Mouse (Mus musculus): ENCODE measurements around the gene Hs3st3a1. TPM values are rescaled to one million over a fixed set of nuclear protein-coding genes. Genes with fewer than 3 reads are reported as not detected.
A peak's percentile ranks its signal among the peaks of the same experiment; 100 is the strongest.

Gene Hs3st3a1
- total and polyA plus RNA-seq, 3 experiments = 0.31 to 0.45 (median 0.35) TPM

GRCm38 (mm10) chr11:64523993-64524570 lies 89.0 kb downstream of the Hs3st3a1 start:
- no peak overlapping the region for H3K27ac ChIP-seq
- no peak overlapping the region for H3K4me3 ChIP-seq
- no peaks in the 10 kb centered on the region for H3K27me3 ChIP-seq (ENCODE audit: control insufficient read depth, insufficient read depth, low read length)
- no peaks in the 10 kb centered on the region for H3K4me1 ChIP-seq (ENCODE audit: control insufficient read depth, insufficient read depth, low read length)
- no peaks in the 10 kb centered on the region for H3K79me2 ChIP-seq (replicated peaks; ENCODE audit: control insufficient read depth, insufficient read depth, low read length)
- intact Hi-C loops (cut with DNase I) = no loop called here
- WGBS = 85% methylated on average over 8 of the region's 8 CpGs
- H3K9ac ChIP-seq (ENCODE audit: low read depth, low read length) = no peak overlapping the region
- TF ChIP-seq POLR2A (IDR thresholded peaks at IDR 0.05; ENCODE audit: insufficient read depth, low read depth, low read length) (no peak), EP300 (IDR thresholded peaks at IDR 0.05; ENCODE audit: insufficient read depth, low read depth, low read length) (no peak), CTCF (IDR thresholded peaks at IDR 0.05) (no peak)
- H3K36me3 ChIP-seq (ENCODE audit: control insufficient read depth, insufficient read depth, low read length) = no peaks in the 10 kb centered on the region
- no peak for DNase-seq

GRCm38 (mm10) chr11:64537230-64537629 lies 102.1 kb downstream of the Hs3st3a1 start:
- no peaks in the 10 kb centered on the region for H3K27me3 ChIP-seq (ENCODE audit: control insufficient read depth, insufficient read depth, low read length)
- intact Hi-C loops (cut with DNase I) = no loop called here
- TF ChIP-seq EP300 (IDR thresholded peaks at IDR 0.05; ENCODE audit: insufficient read depth, low read depth, low read length) = peak; percentile 69; the same call in 1 of the 2 replicates
- no peak for TF ChIP-seq POLR2A (IDR thresholded peaks at IDR 0.05; ENCODE audit: insufficient read depth, low read depth, low read length)
- no peak overlapping the region for H3K4me3 ChIP-seq
- no peaks in the 10 kb centered on the region for H3K36me3 ChIP-seq (ENCODE audit: control insufficient read depth, insufficient read depth, low read length)
- WGBS = 51% methylated on average over 3 of the region's 3 CpGs
- H3K4me1 ChIP-seq (ENCODE audit: control insufficient read depth, insufficient read depth, low read length) = no peaks in the 10 kb centered on the region; the same call in 1 of the 2 replicates
- H3K9ac ChIP-seq (ENCODE audit: low read depth, low read length) = no peak overlapping the region
- H3K27ac ChIP-seq = no peak overlapping the region
- DNase-seq = peak; percentile 53 to 76
- H3K79me2 ChIP-seq (replicated peaks; ENCODE audit: control insufficient read depth, insufficient read depth, low read length) = no peaks in the 10 kb centered on the region

GRCm38 (mm10) chr11:64541866-64542265 lies 106.7 kb downstream of the Hs3st3a1 start:
- no peaks in the 10 kb centered on the region for H3K79me2 ChIP-seq (replicated peaks; ENCODE audit: control insufficient read depth, insufficient read depth, low read length)
- no peak for TF ChIP-seq EP300 (IDR thresholded peaks at IDR 0.05; ENCODE audit: insufficient read depth, low read depth, low read length)
- TF ChIP-seq POLR2A (IDR thresholded peaks at IDR 0.05; ENCODE audit: insufficient read depth, low read depth, low read length) = no peak
- WGBS = 86% methylated on average over 9 of the region's 9 CpGs
- no peak overlapping the region for H3K9ac ChIP-seq (ENCODE audit: low read depth, low read length)
- H3K27ac ChIP-seq = no peak overlapping the region
- DNase-seq = no peak
- no peaks in the 10 kb centered on the region; the same call in 1 of the 2 replicates for H3K4me1 ChIP-seq (ENCODE audit: control insufficient read depth, insufficient read depth, low read length)
- no peaks in the 10 kb centered on the region for H3K27me3 ChIP-seq (ENCODE audit: control insufficient read depth, insufficient read depth, low read length)
- no peak overlapping the region for H3K4me3 ChIP-seq
- H3K36me3 ChIP-seq (ENCODE audit: control insufficient read depth, insufficient read depth, low read length) = no peaks in the 10 kb centered on the region
- intact Hi-C loops (cut with DNase I) = no loop called here

- H3K79me2 ChIP-seq (replicated peaks; ENCODE audit: control insufficient read depth, insufficient read depth, low read length) = no peaks in the 10 kb centered on the region
- no peak overlapping the region for H3K27ac ChIP-seq
- H3K4me1 ChIP-seq (ENCODE audit: control insufficient read depth, insufficient read depth, low read length) = no peaks in the 10 kb centered on the region; the same call in 1 of the 2 replicates
- no peaks in the 10 kb centered on the region for H3K36me3 ChIP-seq (ENCODE audit: control insufficient read depth, insufficient read depth, low read length)
- 50% methylated on average over 6 of the region's 6 CpGs for WGBS
- no peak for DNase-seq
- no peak overlapping the region for H3K9ac ChIP-seq (ENCODE audit: low read depth, low read length)
- TF ChIP-seq CTCF (IDR thresholded peaks at IDR 0.05) (no peak), EP300 (IDR thresholded peaks at IDR 0.05; ENCODE audit: insufficient read depth, low read depth, low read length) (no peak), POLR2A (IDR thresholded peaks at IDR 0.05; ENCODE audit: insufficient read depth, low read depth, low read length) (no peak)
- no peak overlapping the region for H3K4me3 ChIP-seq
- no peaks in the 10 kb centered on the region for H3K27me3 ChIP-seq (ENCODE audit: control insufficient read depth, insufficient read depth, low read length)
- intact Hi-C loops (cut with DNase I) = no loop called here
Observed at GRCm38 (mm10) chr11:64542335-64542734, 107.2 kb downstream of the Hs3st3a1 start.

GRCm38 (mm10) chr11:64543181-64543641 lies 108.1 kb downstream of the Hs3st3a1 start:
- H3K9ac ChIP-seq (ENCODE audit: low read depth, low read length) = no peak overlapping the region
- no peaks in the 10 kb centered on the region for H3K36me3 ChIP-seq (ENCODE audit: control insufficient read depth, insufficient read depth, low read length)
- H3K27ac ChIP-seq = no peak overlapping the region
- no peak for DNase-seq
- intact Hi-C loops (cut with DNase I) = no loop called here
- 51% methylated on average over 9 of the region's 9 CpGs for WGBS
- TF ChIP-seq POLR2A (IDR thresholded peaks at IDR 0.05; ENCODE audit: insufficient read depth, low read depth, low read length) = no peak
- no peak for TF ChIP-seq CTCF (IDR thresholded peaks at IDR 0.05)
- TF ChIP-seq EP300 (IDR thresholded peaks at IDR 0.05; ENCODE audit: insufficient read depth, low read depth, low read length) = no peak
- no peaks in the 10 kb centered on the region for H3K79me2 ChIP-seq (replicated peaks; ENCODE audit: control insufficient read depth, insufficient read depth, low read length)
- no peaks in the 10 kb centered on the region for H3K27me3 ChIP-seq (ENCODE audit: control insufficient read depth, insufficient read depth, low read length)
- H3K4me1 ChIP-seq (ENCODE audit: control insufficient read depth, insufficient read depth, low read length) = no peaks in the 10 kb centered on the region
- no peak overlapping the region for H3K4me3 ChIP-seq

- Histone ChIP-seq H3K4me3 (no peak overlapping the region), H3K27me3 (ENCODE audit: control insufficient read depth, insufficient read depth, low read length) (no peaks in the 10 kb centered on the region), H3K9ac (ENCODE audit: low read depth, low read length) (no peak overlapping the region), H3K36me3 (ENCODE audit: control insufficient read depth, insufficient read depth, low read length) (no peaks in the 10 kb centered on the region), H3K79me2 (replicated peaks; ENCODE audit: control insufficient read depth, insufficient read depth, low read length) (no peaks in the 10 kb centered on the region), H3K4me1 (ENCODE audit: control insufficient read depth, insufficient read depth, low read length) (no peaks in the 10 kb centered on the region), H3K27ac (no peak overlapping the region)
- WGBS = 75% methylated on average over 5 of the region's 5 CpGs
- DNase-seq = no peak
- intact Hi-C loops (cut with DNase I) = no loop called here
- TF ChIP-seq EP300 (IDR thresholded peaks at IDR 0.05; ENCODE audit: insufficient read depth, low read depth, low read length) = no peak
- TF ChIP-seq CTCF (IDR thresholded peaks at IDR 0.05) = no peak
- no peak for TF ChIP-seq POLR2A (IDR thresholded peaks at IDR 0.05; ENCODE audit: insufficient read depth, low read depth, low read length)
Observed at GRCm38 (mm10) chr11:64544236-64544635, 109.1 kb downstream of the Hs3st3a1 start.
